Mouse (Mus musculus) small intestine, adult 2 months (tissue): ENCODE results near the gene Ankrd13a.

ENCODE experiments used
- CTCF ChIP-seq: fragments of 200-500 bp; IDR thresholded peaks from 2 replicates; pipeline ENCODE4 v1.5.1; 2012; ENCODE audit warnings: low read depth, mild to moderate bottlenecking, control low read depth, inconsistent platforms, low read length, moderate library complexity, mixed read lengths; ENCODE audit not compliant: insufficient replicate concordance, insufficient read length; ENCODE audit errors: extremely low read depth
- POLR2A ChIP-seq: fragments of 200-500 bp; IDR thresholded peaks from 2 replicates; pipeline ENCODE4 v1.6.1; 2012; ENCODE audit warnings: low read depth, mild to moderate bottlenecking, control low read depth, inconsistent platforms, low read length, moderate library complexity

GRCm38 (mm10) chr5:114779956-114780489 is 5.5 kb downstream of the Ankrd13a start:
- TF ChIP-seq POLR2A (no peak), CTCF (no peak)
